Mouse (Mus musculus) forebrain, embryonic 16.5 days (tissue): ENCODE measurements around the gene Apbb2. TPM values are rescaled to one million over a fixed set of nuclear protein-coding genes. Genes with fewer than 3 reads are reported as not detected.

ENCODE experiments used
- ATAC-seq: fragments of 200-750 bp; cut with Nextera tagmentation; 2 replicates; pipeline ENCODE4 v1.8.0; 2017; ENCODE audit warnings: mild to moderate bottlenecking, moderate library complexity
- H3K27ac ChIP-seq: fragments of 300-500 bp; sonication (generic); 2 replicates; pipeline ENCODE4 v1.5.1; 2014; ENCODE audit warnings: low read length, control low read depth
- H3K27me3 ChIP-seq: fragments of 300-500 bp; sonication (generic); replicated peaks from 2 replicates; pipeline ENCODE4 v1.6.1; 2014; ENCODE audit warnings: low read length; ENCODE audit not compliant: control insufficient read depth, insufficient read depth
- H3K36me3 ChIP-seq: fragments of 300-500 bp; sonication (generic); 2 replicates; pipeline ENCODE4 v1.6.1; 2014; ENCODE audit not compliant: control insufficient read depth, insufficient read depth
- H3K4me1 ChIP-seq: fragments of 300-500 bp; sonication (generic); replicated peaks from 2 replicates; pipeline ENCODE4 v1.6.1; 2014; ENCODE audit warnings: low read length; ENCODE audit not compliant: control insufficient read depth, insufficient read depth
- H3K4me2 ChIP-seq: fragments of 300-500 bp; sonication (generic); 2 replicates; pipeline ENCODE4 v1.6.1; 2014; ENCODE audit warnings: mild to moderate bottlenecking, low read length, control low read depth
- H3K4me3 ChIP-seq: fragments of 300-500 bp; sonication (generic); replicated peaks from 2 replicates; pipeline ENCODE4 v1.5.1; 2014; ENCODE audit warnings: mild to moderate bottlenecking, low read length, control low read depth
- H3K9ac ChIP-seq: fragments of 300-500 bp; sonication (generic); replicated peaks from 2 replicates; pipeline ENCODE4 v1.6.1; 2014; ENCODE audit warnings: low read depth, low read length, control low read depth
- H3K9me3 ChIP-seq: fragments of 300-500 bp; sonication (generic); 2 replicates; pipeline ENCODE4 v1.6.1; 2016; ENCODE audit warnings: low read length; ENCODE audit not compliant: control insufficient read depth
- WGBS: fragments of 180-500 bp; shearing (Covaris S2); extraction: QIAGEN DNeasy Blood & Tissue Kit; methylation state at CpG from one replicate; pipeline ENCODE4 v1.1.7; 2014; 5-methylcytosine and 5-hydroxymethylcytosine counted together
- polyA plus RNA-seq: library from polyadenylated mRNA; unstranded; fragments of >200 nt; fragmentation: Nextera tagmentation; extraction: Ambion mirVana; gene quantifications from 2 replicates; pipeline ENCODE4 v1.2.1, GENCODE M21; 2015

The Apbb2 gene
- polyA plus RNA-seq, 1 experiment from 2014 or later = 99.1 TPM

DNA sequence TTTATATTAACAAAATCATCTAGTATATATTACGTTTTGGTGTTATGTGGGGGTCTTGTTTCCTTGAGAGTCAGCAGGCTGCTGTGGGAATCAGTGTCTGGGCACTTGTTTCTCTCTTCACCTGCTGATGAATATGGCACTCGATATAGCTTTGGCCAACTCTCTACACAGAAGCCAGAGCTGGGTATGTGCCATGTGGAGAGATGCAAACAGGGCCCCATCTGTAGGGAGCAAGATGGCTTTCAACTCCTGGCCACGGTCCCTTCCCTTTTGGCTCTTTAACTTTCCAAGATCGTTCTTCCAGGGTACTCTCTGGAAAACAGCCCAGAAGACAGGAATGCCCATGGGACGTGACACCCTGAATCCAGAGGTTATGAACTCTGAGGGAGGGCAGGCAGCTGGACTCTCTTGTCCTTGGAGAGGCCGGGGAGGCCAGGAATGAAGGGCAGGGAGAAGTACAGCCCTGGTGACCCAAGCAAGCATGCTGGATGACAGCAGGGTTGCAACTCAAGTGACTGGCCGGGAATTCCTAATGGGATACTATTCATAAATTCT lies 266.7 kb downstream of the Apbb2 start:
- H3K27ac ChIP-seq = no peak overlapping the region
- H3K4me3 ChIP-seq = no peak overlapping the region
- H3K36me3 ChIP-seq = no peaks in the 10 kb centered on the region
- H3K4me1 ChIP-seq = no peaks in the 10 kb centered on the region
- no peak overlapping the region for H3K4me2 ChIP-seq
- H3K9ac ChIP-seq = no peak overlapping the region
- no peaks in the 10 kb centered on the region for H3K9me3 ChIP-seq
- H3K27me3 ChIP-seq = no peaks in the 10 kb centered on the region
- 75% methylated on average over 7 of the region's 7 CpGs for WGBS
- no peak for ATAC-seq

DNA sequence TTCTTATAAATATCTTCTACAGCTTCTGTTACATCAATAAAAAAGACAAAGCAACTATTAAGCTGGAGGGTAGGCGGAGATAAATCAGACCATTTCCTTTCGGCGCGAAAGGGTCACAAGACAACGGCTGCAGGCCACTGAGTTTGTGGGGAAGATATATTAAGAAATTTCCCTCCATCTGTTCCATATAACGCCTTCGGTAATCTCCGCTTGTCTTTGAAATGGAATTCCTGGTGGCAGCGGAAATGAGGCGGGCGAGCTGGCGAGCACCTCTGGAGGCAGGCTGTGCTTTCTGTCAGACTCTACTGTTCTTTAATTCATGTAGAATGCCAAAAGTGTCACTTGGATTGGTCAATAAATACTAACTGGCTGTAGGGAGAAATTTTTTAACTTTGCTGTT lies 267.5 kb downstream of the Apbb2 start:
- H3K9me3 ChIP-seq = no peaks in the 10 kb centered on the region
- no peaks in the 10 kb centered on the region for H3K36me3 ChIP-seq
- H3K4me1 ChIP-seq = no peaks in the 10 kb centered on the region
- H3K4me2 ChIP-seq = no peak overlapping the region
- 78% methylated on average over 12 of the region's 12 CpGs for WGBS
- no peaks in the 10 kb centered on the region for H3K27me3 ChIP-seq
- H3K9ac ChIP-seq = no peak overlapping the region
- H3K4me3 ChIP-seq = no peak overlapping the region
- no peak for ATAC-seq
- H3K27ac ChIP-seq = no peak overlapping the region

DNA sequence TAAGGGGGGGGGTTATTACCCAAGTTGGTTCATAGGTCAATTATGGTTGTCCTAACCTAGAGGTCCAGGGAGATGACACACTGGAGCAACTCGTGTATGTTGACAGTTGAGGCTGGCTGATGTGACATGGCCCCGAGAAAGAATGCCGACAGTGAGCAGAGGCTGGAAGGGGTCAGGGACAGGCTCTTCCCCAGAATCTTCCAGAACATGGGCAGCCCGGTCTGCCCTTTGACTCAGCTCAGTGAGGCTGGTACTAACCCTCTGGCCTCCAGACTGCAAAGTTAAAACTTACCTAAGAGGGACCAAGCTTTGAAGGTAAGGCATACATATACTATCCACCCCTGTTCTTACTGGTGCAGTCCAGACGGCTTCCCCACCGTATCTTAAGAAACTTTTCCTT lies 268.0 kb downstream of the Apbb2 start:
- Histone ChIP-seq H3K36me3 (no peaks in the 10 kb centered on the region), H3K9ac (no peak overlapping the region), H3K9me3 (no peaks in the 10 kb centered on the region), H3K27ac (no peak overlapping the region), H3K27me3 (no peaks in the 10 kb centered on the region), H3K4me3 (no peak overlapping the region), H3K4me2 (no peak overlapping the region), H3K4me1 (no peaks in the 10 kb centered on the region)
- 97% methylated on average over 6 of the region's 6 CpGs for WGBS
- no peak for ATAC-seq

DNA sequence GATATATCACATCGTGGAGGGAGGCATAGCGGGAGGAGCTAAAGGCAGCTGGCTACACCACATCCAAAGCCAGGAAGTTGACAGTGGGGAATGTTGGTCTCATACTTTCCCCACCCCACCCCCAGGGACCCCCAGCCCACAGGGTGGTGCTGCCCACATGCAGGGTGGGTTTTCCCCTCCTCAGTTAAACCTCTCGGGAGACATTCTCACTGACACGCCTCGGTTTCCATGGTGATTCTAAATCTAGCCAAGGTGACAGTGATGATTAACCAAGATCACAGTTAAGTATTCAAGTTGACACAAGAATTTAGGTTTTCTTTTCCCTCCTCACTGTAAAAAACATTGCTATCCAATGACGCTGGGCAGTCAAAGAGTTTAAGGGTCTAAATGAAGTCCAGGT lies 270.2 kb downstream of the Apbb2 start:
- Histone ChIP-seq H3K9me3 (no peaks in the 10 kb centered on the region), H3K36me3 (no peaks in the 10 kb centered on the region), H3K4me1 (no peaks in the 10 kb centered on the region)

DNA sequence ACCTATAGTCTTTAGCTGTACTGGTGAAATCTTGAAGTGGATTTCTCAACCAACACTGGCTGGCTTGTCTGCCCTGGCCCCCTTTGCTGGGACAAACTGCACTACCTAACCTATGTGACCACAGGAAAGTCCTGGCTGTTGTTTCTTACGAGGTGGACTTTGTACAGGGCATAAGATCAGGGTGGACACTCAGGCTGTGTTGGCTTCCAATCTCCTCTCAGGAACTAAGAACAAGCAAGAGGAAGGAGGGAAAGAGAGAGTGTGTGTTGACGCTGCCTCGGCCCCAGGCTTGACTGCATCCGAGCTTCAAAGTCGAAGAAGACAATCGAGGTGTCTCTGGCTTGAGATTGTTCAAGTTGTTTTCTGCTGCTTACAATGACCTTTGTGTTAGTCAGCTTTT lies 271.8 kb downstream of the Apbb2 start:
- H3K9ac ChIP-seq = no peak overlapping the region
- H3K36me3 ChIP-seq = no peaks in the 10 kb centered on the region
- 90% methylated on average over 6 of the region's 6 CpGs for WGBS

More for the DNA sequence above, 270.2 kb downstream of the Apbb2 start:
- WGBS = 78% methylated on average over 6 of the region's 6 CpGs
- H3K9ac ChIP-seq = no peak overlapping the region
- H3K4me3 ChIP-seq = no peak overlapping the region
- no peak overlapping the region for H3K27ac ChIP-seq
- H3K27me3 ChIP-seq = no peaks in the 10 kb centered on the region
- no peak overlapping the region for H3K4me2 ChIP-seq
- no peak for ATAC-seq

DNA sequence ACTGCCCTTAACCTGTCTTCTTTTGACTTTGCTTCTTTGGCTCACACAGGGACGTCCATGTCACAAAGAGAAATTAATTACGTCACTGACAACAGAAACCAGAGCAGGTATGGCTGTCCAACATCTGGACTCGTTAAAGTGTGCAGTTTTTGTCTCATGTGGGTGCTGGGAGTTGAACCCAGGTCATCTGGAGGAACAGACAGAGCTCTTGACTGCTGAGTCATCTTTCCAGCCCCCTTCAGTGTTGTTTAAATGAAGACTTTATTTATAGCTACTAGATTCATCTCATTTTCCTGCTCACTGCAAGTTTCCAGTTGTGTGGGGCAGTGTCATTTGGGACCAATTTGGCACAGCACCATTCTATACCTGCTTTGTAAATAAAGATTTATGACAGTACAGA lies 273.4 kb downstream of the Apbb2 start:
- Histone ChIP-seq H3K36me3 (no peaks in the 10 kb centered on the region), H3K27ac (no peak overlapping the region), H3K9me3 (no peaks in the 10 kb centered on the region), H3K4me1 (peaks cover 13% of the 10 kb centered on the region), H3K4me2 (no peak overlapping the region), H3K9ac (no peak overlapping the region), H3K27me3 (no peaks in the 10 kb centered on the region), H3K4me3 (no peak overlapping the region)
- 39% methylated on average over 3 of the region's 3 CpGs for WGBS
- no peak for ATAC-seq

More for the DNA sequence above, 271.8 kb downstream of the Apbb2 start:
- no peaks in the 10 kb centered on the region for H3K9me3 ChIP-seq
- no peak overlapping the region for H3K27ac ChIP-seq
- no peak overlapping the region for H3K4me3 ChIP-seq
- no peak for ATAC-seq
- H3K27me3 ChIP-seq = no peaks in the 10 kb centered on the region
- H3K4me1 ChIP-seq = no peaks in the 10 kb centered on the region
- H3K4me2 ChIP-seq = no peak overlapping the region

DNA sequence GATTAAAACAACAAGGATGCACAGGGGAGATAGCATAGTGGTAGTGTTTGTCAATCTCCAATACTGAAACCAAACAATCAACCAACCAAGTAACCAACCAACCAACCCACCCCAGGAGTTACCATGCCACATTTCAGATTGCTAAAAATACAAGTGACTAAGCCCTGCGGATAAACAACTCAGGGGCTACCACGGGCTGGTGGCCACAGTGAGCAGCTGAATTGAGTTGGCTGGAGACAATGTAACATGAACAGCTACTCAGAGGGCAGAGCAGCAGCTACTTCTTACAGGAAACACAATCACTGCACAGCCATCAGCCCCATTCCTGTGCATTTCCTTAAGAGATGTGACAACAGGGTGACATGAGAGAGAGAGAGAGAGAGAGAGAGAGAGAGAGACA lies 274.4 kb downstream of the Apbb2 start:
- H3K4me1 ChIP-seq = peaks cover 19% of the 10 kb centered on the region
- H3K9ac ChIP-seq = no peak overlapping the region
- no peaks in the 10 kb centered on the region for H3K27me3 ChIP-seq
- WGBS = 67% methylated on average over 2 of the region's 2 CpGs
- no peaks in the 10 kb centered on the region for H3K9me3 ChIP-seq
- H3K4me3 ChIP-seq = no peak overlapping the region
- no peak overlapping the region for H3K4me2 ChIP-seq
- no peaks in the 10 kb centered on the region for H3K36me3 ChIP-seq
- no peak for ATAC-seq
- H3K27ac ChIP-seq = no peak overlapping the region

DNA sequence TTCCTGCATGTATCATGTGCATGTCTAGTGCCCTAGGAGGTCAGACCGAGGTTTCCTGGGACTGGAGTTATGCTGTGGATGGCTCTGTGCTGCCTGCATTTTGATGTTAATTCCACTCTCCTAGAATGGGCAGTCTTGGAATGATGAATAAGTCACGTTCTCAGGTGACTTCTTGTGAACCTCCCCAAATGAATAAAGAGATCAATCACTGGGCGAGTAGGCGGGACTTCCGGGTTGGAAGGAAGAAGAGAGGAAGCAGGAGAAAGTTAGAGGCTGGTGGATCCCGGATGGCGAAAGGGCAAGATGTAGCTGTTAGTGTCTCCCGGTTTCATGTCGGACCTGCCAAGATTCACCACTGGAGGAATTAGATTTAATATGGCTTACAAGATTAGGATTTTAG lies 276.3 kb downstream of the Apbb2 start:
- 79% methylated on average over 9 of the region's 9 CpGs for WGBS
- H3K27ac ChIP-seq = no peak overlapping the region
- peaks cover 38% of the 10 kb centered on the region for H3K4me1 ChIP-seq
- H3K36me3 ChIP-seq = no peaks in the 10 kb centered on the region
- no peak overlapping the region for H3K4me2 ChIP-seq
- no peak overlapping the region for H3K4me3 ChIP-seq
- no peaks in the 10 kb centered on the region for H3K9me3 ChIP-seq
- ATAC-seq = no peak
- H3K27me3 ChIP-seq = no peaks in the 10 kb centered on the region
- H3K9ac ChIP-seq = no peak overlapping the region

DNA sequence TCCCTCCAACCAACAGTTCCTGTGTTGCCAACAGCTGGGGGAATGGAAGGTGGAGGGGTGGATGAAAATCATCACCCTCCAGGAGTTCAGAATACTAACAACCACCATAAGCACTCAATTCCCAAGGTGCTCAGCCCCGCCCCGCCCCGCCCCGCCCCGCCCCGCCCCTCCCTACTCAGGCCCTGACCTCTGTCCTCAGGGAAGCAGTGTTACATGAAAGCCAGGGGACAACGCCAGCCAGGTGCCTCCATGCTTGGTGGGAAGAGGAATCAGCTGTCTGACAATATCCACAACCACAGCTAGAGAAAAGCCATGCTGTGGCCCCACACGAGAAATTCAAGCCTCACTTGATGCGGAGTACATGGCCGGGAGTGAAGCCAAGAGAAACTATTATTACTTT lies 276.7 kb downstream of the Apbb2 start:
- H3K27me3 ChIP-seq = no peaks in the 10 kb centered on the region
- H3K9me3 ChIP-seq = no peaks in the 10 kb centered on the region
- 40% methylated on average over 10 of the region's 10 CpGs for WGBS
- H3K36me3 ChIP-seq = no peaks in the 10 kb centered on the region
- H3K27ac ChIP-seq = no peak overlapping the region
- no peak overlapping the region for H3K4me3 ChIP-seq
- H3K4me2 ChIP-seq = no peak overlapping the region
- H3K9ac ChIP-seq = no peak overlapping the region
- no peak for ATAC-seq
- peaks cover 42% of the 10 kb centered on the region for H3K4me1 ChIP-seq
